Mouse (Mus musculus) cerebral cortex, adult 2 months (tissue): ENCODE results near the gene Snrnp48.

Experiments used
- WGBS: fragments of 180-500 bp; shearing (Covaris S2); methylation state at CpG from one replicate; pipeline ENCODE4 v1.1.7; 2018; 5-methylcytosine and 5-hydroxymethylcytosine counted together

The Snrnp48 gene

DNA sequence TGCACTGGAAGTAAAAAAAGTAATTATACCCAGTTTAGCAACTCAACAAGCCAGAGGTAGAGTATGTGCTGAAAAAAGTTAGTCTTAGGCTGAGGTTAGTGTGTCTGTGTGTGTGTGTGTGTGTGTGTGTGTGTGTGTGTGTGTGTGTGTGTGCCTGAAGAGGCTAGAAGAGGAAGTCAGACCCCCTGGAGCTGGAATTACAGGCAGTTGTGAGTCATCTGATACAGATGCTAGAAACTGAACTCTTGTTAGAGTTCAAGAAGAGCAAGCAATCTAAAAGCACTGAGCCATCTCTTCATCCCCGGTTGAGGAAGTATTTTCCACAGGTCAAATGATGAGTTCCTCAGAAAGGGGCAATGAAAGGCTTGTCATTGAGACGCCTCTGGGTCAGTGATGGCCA, 54.2 kb downstream of the Snrnp48 start:
- WGBS = 78% methylated on average over 2 of the region's 2 CpGs

DNA sequence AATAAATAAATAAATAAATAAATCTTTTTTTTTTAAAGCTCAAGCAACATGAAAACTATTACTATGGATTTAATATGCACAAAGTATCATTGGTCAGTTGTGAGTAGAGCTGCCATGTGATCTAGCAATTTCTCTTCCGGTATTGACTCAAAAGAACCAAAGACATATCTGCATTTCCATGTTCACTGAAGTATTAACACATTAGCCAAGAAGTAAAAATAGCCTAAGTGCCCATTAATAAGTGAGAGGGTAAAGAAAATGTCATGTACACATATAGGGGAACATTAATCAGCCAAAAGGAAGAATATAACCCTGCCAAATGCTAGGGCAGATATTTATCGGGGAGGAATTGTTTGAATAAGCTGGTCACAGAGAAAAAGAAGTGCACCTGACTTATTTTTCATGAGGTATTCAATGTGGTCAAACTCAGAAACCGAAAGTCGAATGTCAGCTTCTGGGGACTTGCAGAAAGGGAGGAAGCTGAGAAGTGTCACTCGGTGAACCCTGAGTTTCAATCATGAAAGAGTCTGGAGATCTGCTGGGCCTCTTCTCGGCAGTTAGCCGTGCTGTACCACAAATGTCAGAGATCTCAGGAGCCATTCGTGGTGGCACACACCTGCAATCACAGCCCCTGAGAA, 64.4 kb downstream of the Snrnp48 start:
- WGBS = 85% methylated on average over 8 of the region's 8 CpGs

DNA sequence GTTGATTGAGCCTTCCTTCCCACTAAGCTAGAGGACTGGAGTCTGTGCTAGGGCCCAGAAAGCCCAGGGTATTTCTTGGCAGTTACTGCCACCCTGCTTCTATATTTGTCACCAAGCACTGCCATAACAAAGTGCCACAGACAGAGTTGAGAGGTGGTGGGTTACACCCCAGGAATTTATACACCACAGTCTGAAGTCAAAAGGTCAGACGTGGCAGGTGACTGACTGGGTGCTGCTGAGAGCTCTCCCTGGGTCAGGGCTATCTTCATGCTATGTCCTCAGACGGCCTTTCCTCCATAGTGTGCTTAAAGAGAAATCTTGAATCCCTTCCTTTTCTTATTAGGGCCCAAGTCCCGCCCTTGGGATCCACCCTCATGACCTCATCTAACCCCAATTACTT, 67.9 kb downstream of the Snrnp48 start:
- WGBS = 76% methylated on average over 3 of the region's 3 CpGs
